ENCODE assay signal across 29 mouse cellular contexts in genomic region chr6:95112015-95112414, GRCm38 (mm10). TPM values are rescaled to one million over a fixed set of nuclear protein-coding genes. Genes with fewer than 3 reads are reported as not detected.
DNase-seq lines count a peak whose midpoint lies in the region; ATAC-seq and TF ChIP-seq lines count a peak whose summit lies in the region.
"Had no signal": no experiment of that assay in that cellular context is flagged by ENCODE, and none has a peak within 500 bp of the region (broad histone marks: within the 10 kb centered on the region; RNA-seq: fewer than 3 reads in every experiment).

No protein-coding gene starts in this region.

- H3K9ac ChIP-seq in intestine, postnatal 0 days (ENCODE audit: low read depth, low read length) = no peak overlapping the region
- H3K9ac ChIP-seq: forebrain, embryonic 13.5 days; heart, embryonic 15.5 days; kidney, embryonic 15.5 days; limb, embryonic 12.5 days; liver, embryonic 15.5 days; lung, embryonic 14.5 days; neural tube, embryonic 15.5 days had no signal

- ATAC-seq in frontal cortex, adult (ENCODE audit: low TSS enrichment) = peak; percentile 83
- ATAC-seq in intestine, postnatal 0 days = no peak
- ATAC-seq: forebrain, embryonic 13.5 days; hindbrain, embryonic 16.5 days; Patski had no signal

- H3K27me3 ChIP-seq in intestine, postnatal 0 days (replicated peaks; ENCODE audit: control insufficient read depth, insufficient read depth, low read length) = 0 out of 2 replicates have a peak, but pooled peaks cover 4% of the 10 kb centered on the region
- H3K27me3 ChIP-seq: forebrain, embryonic 13.5 days; heart, embryonic 15.5 days; liver, embryonic 15.5 days; neural tube, embryonic 15.5 days had no signal

- 0 out of 2 replicates have a peak overlapping the region, but pooled peaks have one; percentile 24 for H3K4me2 ChIP-seq in intestine, postnatal 0 days (replicated peaks; ENCODE audit: low read depth)
- H3K4me2 ChIP-seq: forebrain, embryonic 13.5 days; heart, embryonic 15.5 days; kidney, embryonic 15.5 days; limb, embryonic 12.5 days; liver, embryonic 15.5 days; lung, embryonic 14.5 days; neural tube, embryonic 15.5 days had no signal

- no peaks in the 10 kb centered on the region for H3K9me3 ChIP-seq in intestine, postnatal 0 days (ENCODE audit: control insufficient read depth)
- H3K9me3 ChIP-seq: forebrain, embryonic 13.5 days; G1E; heart, embryonic 15.5 days; kidney, embryonic 15.5 days; limb, embryonic 12.5 days; liver, embryonic 15.5 days; neural tube, embryonic 15.5 days had no signal

- no peaks in the 10 kb centered on the region for H3K4me1 ChIP-seq in intestine, postnatal 0 days (replicated peaks; ENCODE audit: control insufficient read depth, insufficient read depth, low read length)
- H3K4me1 ChIP-seq: limb, embryonic 12.5 days had no signal

- no peak overlapping the region for H3K4me3 ChIP-seq in intestine, postnatal 0 days (ENCODE audit: low read depth, low read length)
- H3K4me3 ChIP-seq: forebrain, embryonic 13.5 days; heart, embryonic 15.5 days; kidney, embryonic 15.5 days; layer of hippocampus, adult 2 months; left cerebral cortex, adult 2 months; limb, embryonic 12.5 days; liver, embryonic 15.5 days; neural tube, embryonic 15.5 days had no signal

- no peak overlapping the region for H3K27ac ChIP-seq in intestine, postnatal 0 days (ENCODE audit: low read depth, low read length)
- H3K27ac ChIP-seq: forebrain, embryonic 13.5 days; heart, embryonic 15.5 days; kidney, embryonic 15.5 days; layer of hippocampus, adult 2 months; left cerebral cortex, adult 2 months; limb, embryonic 12.5 days; liver, embryonic 15.5 days; neural tube, embryonic 15.5 days had no signal

- no peaks in the 10 kb centered on the region for H3K36me3 ChIP-seq in intestine, postnatal 0 days (ENCODE audit: control insufficient read depth, insufficient read depth)
- H3K36me3 ChIP-seq: G1E; heart, embryonic 15.5 days; kidney, embryonic 15.5 days; limb, embryonic 12.5 days; liver, embryonic 15.5 days; neural tube, embryonic 15.5 days had no signal

- no peak for DNase-seq in frontal cortex, postnatal 14 days (ENCODE audit: low spot score in 2 of 2)
- DNase-seq in right cerebral cortex, postnatal 25 days = peak; percentile 8
- DNase-seq in right cerebral cortex, adult 2 months (ENCODE audit: low spot score in 2 of 2) = no peak
- peak; percentile 21 for DNase-seq in telencephalon, adult 2 months (ENCODE audit: low read depth, low spot score)
- no peak for DNase-seq in adrenal gland, postnatal 14 days
- DNase-seq in adipocyte (ENCODE audit: low spot score) = no peak
- DNase-seq: adrenal gland, postnatal 25 days; cerebellum, adult 2 months; cerebellum, postnatal 14 days; gastrocnemius, postnatal 10 days; kidney, adult 11 months; kidney, postnatal 36 days; lung, embryonic 14.5 days; midbrain, embryonic 14.5 days; retina, postnatal 1 day; thymus, postnatal 4 days had no signal

- no peak for TF ChIP-seq CTCF in intestine, postnatal 0 days (IDR thresholded peaks at IDR 0.05; ENCODE audit: low read depth)

- 58% methylated on average over 5 of the region's 5 CpGs for WGBS in intestine, postnatal 0 days

RNA-seq across cellular contexts. Expression of gene Kbtbd8, which starts 5.0 kb away (rescaled TPM):
- 1.4 and 1.6 TPM in 2 replicates for polyA plus RNA-seq in intestine, postnatal 0 days (2015; fragmentation: Nextera tagmentation; extraction: Ambion mirVana)
- total RNA-seq in adrenal gland, postnatal 14 days (2021) = 2.1 and 3.6 TPM in 2 replicates

Comparison
In these comparisons a context has a peak if more than half of its experiments do, and no peak if none do; other contexts are left out.
1. DNase-seq: peak in right cerebral cortex, postnatal 25 days (single experiment) and telencephalon, adult 2 months (single experiment); none in frontal cortex, postnatal 14 days (0 of 2), right cerebral cortex, adult 2 months (0 of 2), adrenal gland, postnatal 14 days (single experiment) and adipocyte (single experiment).